Mouse (Mus musculus) layer of hippocampus, adult 2 months (tissue): Measurements from ENCODE around the gene Msi2. TPM values are rescaled to one million over a fixed set of nuclear protein-coding genes. Genes with fewer than 3 reads are reported as not detected.

Experiments
- DNase-seq, 2 experiments: peaks; one replicate each; pipeline ENCODE4 v3.0.0; 2022; ENCODE audit warnings: low spot score in 2 of 2
- H3K27ac ChIP-seq: fragments of 200-600 bp; 2 replicates; pipeline ENCODE4 v1.8.1; 2022
- H3K4me3 ChIP-seq: fragments of 200-600 bp; 2 replicates; pipeline ENCODE4 v1.8.1; 2022; ENCODE audit warnings: mild to moderate bottlenecking
- CTCF ChIP-seq: fragments of 200-600 bp; conservative IDR thresholded peaks from 2 replicates; pipeline ENCODE4 v1.8.1; 2022; ENCODE audit warnings: antibody characterized with exemption, mild to moderate bottlenecking, moderate library complexity
- total RNA-seq, 2 experiments: library from RNA; stranded (reverse); gene quantifications; 2 replicates each; pipeline ENCODE4 v1.2.3; 2021

Msi2 gene
- total RNA-seq, 2 experiments from 2014 or later: 103 to 114 TPM

GRCm38 (mm10) chr11:88634627-88635026 is 83.7 kb downstream of the Msi2 start:
- no peak for DNase-seq
- no peak for TF ChIP-seq CTCF
- Histone ChIP-seq H3K27ac (peak overlapping the region; percentile 68), H3K4me3 (no peak overlapping the region)

- TF ChIP-seq CTCF: no peak
- peak overlapping the region; percentile 36 for H3K27ac ChIP-seq
- no peak overlapping the region for H3K4me3 ChIP-seq
- DNase-seq: no peak
Measured at GRCm38 (mm10) chr11:88631932-88632230, 86.4 kb downstream of the Msi2 start.

- Histone ChIP-seq H3K27ac (peak overlapping the region; percentile 78), H3K4me3 (no peak overlapping the region)
- no peak for TF ChIP-seq CTCF
- DNase-seq: no peak
Measured at GRCm38 (mm10) chr11:88631084-88631931, 87.0 kb downstream of the Msi2 start.

- Histone ChIP-seq H3K4me3 (no peak overlapping the region), H3K27ac (peak overlapping the region; percentile 78)
- DNase-seq: peak; percentile 11 to 75
- no peak for TF ChIP-seq CTCF
Measured at GRCm38 (mm10) chr11:88629619-88630018, 88.7 kb downstream of the Msi2 start.

- Histone ChIP-seq H3K27ac (peak overlapping the region; percentile 78), H3K4me3 (no peak overlapping the region)
- no peak for DNase-seq
- TF ChIP-seq CTCF: no peak
Measured at GRCm38 (mm10) chr11:88629165-88629564, 89.1 kb downstream of the Msi2 start.

GRCm38 (mm10) chr11:88628676-88629075 is 89.6 kb downstream of the Msi2 start:
- no peak for TF ChIP-seq CTCF
- Histone ChIP-seq H3K4me3 (no peak overlapping the region), H3K27ac (peak overlapping the region; percentile 78)
- DNase-seq: no peak

GRCm38 (mm10) chr11:88627327-88627726 is 91.0 kb downstream of the Msi2 start:
- H3K27ac ChIP-seq: peak overlapping the region; percentile 78
- no peak overlapping the region for H3K4me3 ChIP-seq
- no peak for DNase-seq
- no peak for TF ChIP-seq CTCF

- no peak for DNase-seq
- Histone ChIP-seq H3K27ac (peak overlapping the region; percentile 78), H3K4me3 (no peak overlapping the region)
- no peak for TF ChIP-seq CTCF
Measured at GRCm38 (mm10) chr11:88626576-88626975, 91.7 kb downstream of the Msi2 start.

GRCm38 (mm10) chr11:88626061-88626460 is 92.3 kb downstream of the Msi2 start:
- no peak overlapping the region for H3K4me3 ChIP-seq
- TF ChIP-seq CTCF: no peak
- DNase-seq: no peak
- peak overlapping the region; percentile 78 for H3K27ac ChIP-seq

GRCm38 (mm10) chr11:88625063-88625462 is 93.2 kb downstream of the Msi2 start:
- TF ChIP-seq CTCF: no peak
- Histone ChIP-seq H3K4me3 (no peak overlapping the region), H3K27ac (peak overlapping the region; percentile 72; the same call in 1 of the 2 replicates)
- DNase-seq: no peak

- TF ChIP-seq CTCF: no peak
- no peak for DNase-seq
- H3K27ac ChIP-seq: peak overlapping the region; percentile 72; the same call in 1 of the 2 replicates
- H3K4me3 ChIP-seq: no peak overlapping the region
Measured at GRCm38 (mm10) chr11:88624627-88625026, 93.7 kb downstream of the Msi2 start.

GRCm38 (mm10) chr11:88623671-88624070 is 94.6 kb downstream of the Msi2 start:
- Histone ChIP-seq H3K4me3 (no peak overlapping the region), H3K27ac (peak overlapping the region; percentile 72)
- DNase-seq: no peak
- TF ChIP-seq CTCF: no peak

GRCm38 (mm10) chr11:88622496-88622895 is 95.8 kb downstream of the Msi2 start:
- DNase-seq: no peak
- Histone ChIP-seq H3K27ac (peak overlapping the region; percentile 83; the same call in 1 of the 2 replicates), H3K4me3 (no peak overlapping the region)
- no peak for TF ChIP-seq CTCF

- H3K27ac ChIP-seq: peak overlapping the region; percentile 83
- no peak overlapping the region for H3K4me3 ChIP-seq
- TF ChIP-seq CTCF: no peak
- DNase-seq: no peak
Measured at GRCm38 (mm10) chr11:88621789-88622188, 96.5 kb downstream of the Msi2 start.
